Mouse (Mus musculus) thymus, adult 2 months (tissue): ENCODE measurements around the gene Sox10. TPM values are rescaled to one million over a fixed set of nuclear protein-coding genes. Genes with fewer than 3 reads are reported as not detected.

Source experiments
- DNase-seq: peaks from one replicate; pipeline ENCODE4 v3.0.0; 2021
- H3K27ac ChIP-seq: fragments of 200-500 bp; 2 replicates; pipeline ENCODE4 v1.5.1; 2012; ENCODE audit warnings: low read length, control low read depth; ENCODE audit not compliant: control insufficient read depth, insufficient read depth
- H3K27me3 ChIP-seq: fragments of 200-500 bp; 2 replicates; pipeline ENCODE4 v1.6.1; 2012; ENCODE audit warnings: mild to moderate bottlenecking, low read length, moderate library complexity, mixed read lengths; ENCODE audit not compliant: control insufficient read depth, insufficient read depth
- H3K36me3 ChIP-seq: fragments of 200-500 bp; 2 replicates; pipeline ENCODE4 v1.6.1; 2012; ENCODE audit warnings: mild to moderate bottlenecking, low read length, moderate library complexity; ENCODE audit not compliant: control insufficient read depth, insufficient read depth
- H3K4me1 ChIP-seq: fragments of 200-500 bp; replicated peaks from 2 replicates; pipeline ENCODE4 v1.6.1; 2012; ENCODE audit warnings: low read length; ENCODE audit not compliant: control insufficient read depth, insufficient read depth
- H3K4me3 ChIP-seq: fragments of 200-500 bp; 2 replicates; pipeline ENCODE4 v1.5.1; 2012; ENCODE audit warnings: mild to moderate bottlenecking, low read length, control low read depth, moderate library complexity; ENCODE audit not compliant: control insufficient read depth, insufficient read depth
- CTCF ChIP-seq: fragments of 200-500 bp; IDR thresholded peaks from 2 replicates; pipeline ENCODE4 v1.5.1; 2012; ENCODE audit warnings: mild to moderate bottlenecking, control low read depth, low read length, moderate library complexity, borderline replicate concordance; ENCODE audit not compliant: control insufficient read depth, poor library complexity, insufficient read depth; ENCODE audit errors: extremely low read depth
- POLR2A ChIP-seq: fragments of 200-500 bp; IDR thresholded peaks from 2 replicates; pipeline ENCODE4 v1.6.1; 2012; ENCODE audit warnings: mild to moderate bottlenecking, low read length, control low read depth, moderate library complexity; ENCODE audit not compliant: control insufficient read depth, poor library complexity, insufficient read depth; ENCODE audit errors: extremely low read depth
- WGBS: fragments of 180-500 bp; shearing (Covaris S2); methylation state at CpG from one replicate; pipeline ENCODE4 v1.1.7; 2018; 5-methylcytosine and 5-hydroxymethylcytosine counted together
- polyA plus RNA-seq: library from polyadenylated mRNA; depleted of rRNA; stranded (reverse); fragments of >200 nt; gene quantifications from 2 replicates; pipeline ENCODE4 v1.2.3, GENCODE M21; 2012

Gene Sox10
- polyA plus RNA-seq, 1 experiment = 0.88 TPM

GRCm38 (mm10) chr15:79129311-79129710 is 35.7 kb downstream of the Sox10 start:
- Histone ChIP-seq H3K27ac (no peak overlapping the region), H3K36me3 (peaks cover 5% of the 10 kb centered on the region; the same call in 1 of the 2 replicates), H3K4me1 (no peaks in the 10 kb centered on the region), H3K4me3 (no peak overlapping the region), H3K27me3 (no peaks in the 10 kb centered on the region)
- WGBS = 93% methylated on average over 7 of the region's 7 CpGs
- no peak for DNase-seq
- no peak for TF ChIP-seq CTCF
- TF ChIP-seq POLR2A = no peak

- no peak for DNase-seq
- Histone ChIP-seq H3K4me3 (no peak overlapping the region), H3K27ac (no peak overlapping the region), H3K4me1 (no peaks in the 10 kb centered on the region), H3K36me3 (peaks cover 5% of the 10 kb centered on the region; the same call in 1 of the 2 replicates), H3K27me3 (no peaks in the 10 kb centered on the region)
- 99% methylated on average over 5 of the region's 5 CpGs for WGBS
- TF ChIP-seq CTCF (peak; percentile 28; the same call in 1 of the 2 replicates), POLR2A (no peak)
Observed at GRCm38 (mm10) chr15:79128208-79128607, 36.8 kb downstream of the Sox10 start.

- no peak overlapping the region for H3K4me3 ChIP-seq
- H3K27me3 ChIP-seq = no peaks in the 10 kb centered on the region
- no peak for DNase-seq
- no peaks in the 10 kb centered on the region for H3K4me1 ChIP-seq
- peaks cover 5% of the 10 kb centered on the region; the same call in 1 of the 2 replicates for H3K36me3 ChIP-seq
- TF ChIP-seq CTCF (no peak), POLR2A (no peak)
- WGBS = 96% methylated on average over 12 of the region's 12 CpGs
- H3K27ac ChIP-seq = no peak overlapping the region
Observed at GRCm38 (mm10) chr15:79127101-79127500, 37.9 kb downstream of the Sox10 start.

- peak; percentile 53 for DNase-seq
- H3K4me3 ChIP-seq = no peak overlapping the region
- no peaks in the 10 kb centered on the region for H3K4me1 ChIP-seq
- TF ChIP-seq POLR2A (no peak), CTCF (no peak)
- WGBS = 80% methylated on average over 13 of the region's 13 CpGs
- peaks cover 5% of the 10 kb centered on the region; the same call in 1 of the 2 replicates for H3K36me3 ChIP-seq
- no peaks in the 10 kb centered on the region for H3K27me3 ChIP-seq
- no peak overlapping the region for H3K27ac ChIP-seq
Observed at GRCm38 (mm10) chr15:79126217-79126932, 38.7 kb downstream of the Sox10 start.

DNA sequence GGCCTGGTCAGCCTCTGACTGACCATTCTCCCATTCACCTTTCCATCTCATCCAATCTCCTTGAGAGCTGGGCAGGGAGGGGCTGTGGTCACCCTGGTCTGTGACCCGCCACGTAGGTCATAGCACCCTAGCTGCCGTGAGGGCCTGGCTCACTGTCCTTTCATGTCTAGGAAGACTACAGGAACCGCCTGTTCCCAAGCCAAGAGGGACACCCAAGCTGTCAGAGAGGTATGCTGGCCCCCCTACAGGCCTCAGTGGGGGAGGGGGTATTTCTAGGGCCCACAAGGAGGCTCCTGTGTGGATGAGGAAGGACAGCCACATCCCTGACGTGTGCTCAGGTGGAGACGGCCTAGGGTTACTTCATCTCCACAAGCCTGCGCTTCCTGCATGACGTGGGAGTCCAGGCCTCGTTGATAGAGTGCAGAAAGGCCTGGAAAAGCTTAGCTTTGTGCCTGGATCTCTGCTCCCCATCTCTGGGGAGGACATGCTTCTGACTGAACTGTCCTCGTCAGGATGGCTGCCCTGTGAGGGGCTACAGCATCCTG is 40.6 kb downstream of the Sox10 start:
- TF ChIP-seq CTCF (no peak), POLR2A (no peak)
- no peak overlapping the region for H3K27ac ChIP-seq
- no peaks in the 10 kb centered on the region for H3K27me3 ChIP-seq
- WGBS = 91% methylated on average over 10 of the region's 10 CpGs
- H3K4me1 ChIP-seq = no peaks in the 10 kb centered on the region
- peaks cover 5% of the 10 kb centered on the region; the same call in 1 of the 2 replicates for H3K36me3 ChIP-seq
- no peak overlapping the region for H3K4me3 ChIP-seq
- DNase-seq = no peak

DNA sequence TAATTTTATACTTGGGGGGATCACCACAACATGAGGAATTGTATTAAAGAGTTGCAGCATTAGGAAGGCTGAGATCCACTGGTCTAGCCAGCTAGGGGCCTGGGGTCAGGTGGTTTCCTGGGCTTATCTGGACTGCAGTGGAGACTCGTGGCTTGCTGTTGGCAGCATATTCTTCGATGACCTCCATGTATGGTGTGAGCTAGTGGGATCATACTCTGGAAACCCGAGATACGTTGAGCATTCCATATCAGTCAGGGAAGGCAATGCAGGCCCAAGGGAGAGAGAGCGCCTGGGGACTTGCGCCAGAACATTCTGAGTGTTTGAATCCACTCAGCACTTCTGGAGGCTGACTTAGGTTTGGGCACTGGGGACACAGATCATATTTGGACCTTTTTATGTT is 41.3 kb downstream of the Sox10 start:
- Histone ChIP-seq H3K4me1 (no peaks in the 10 kb centered on the region), H3K27me3 (no peaks in the 10 kb centered on the region), H3K27ac (no peak overlapping the region), H3K36me3 (peaks cover 5% of the 10 kb centered on the region; the same call in 1 of the 2 replicates), H3K4me3 (no peak overlapping the region)
- no peak for DNase-seq
- TF ChIP-seq CTCF (no peak), POLR2A (no peak)
- 87% methylated on average over 6 of the region's 6 CpGs for whole genome bisulfite sequencing
